Mouse (Mus musculus) heart, embryonic 14.5 days (tissue): ENCODE measurements around the gene Pimreg. TPM values are rescaled to one million over a fixed set of nuclear protein-coding genes. Genes with fewer than 3 reads are reported as not detected.

ENCODE experiments used
- ATAC-seq: fragments of 200-750 bp; cut with Nextera tagmentation; 2 replicates; pipeline ENCODE4 v1.8.0; 2017; ENCODE audit warnings: low read depth, moderate TSS enrichment; ENCODE audit not compliant: insufficient number of reproducible peaks, insufficient read depth, low FRiP score
- H3K27ac ChIP-seq, 2 experiments: fragments of 200-500 bp in 1 of 2; fragments of 300-500 bp in 1 of 2; sonication (generic) in 1 of 2; replicated peaks in 1 of 2; 2 replicates each; pipeline ENCODE4 v1.5.1; 2012 to 2014; ENCODE audit warnings: low read depth in 2 of 2, low read length in 2 of 2, control low read depth in 1 of 2, mild to moderate bottlenecking in 1 of 2, mixed read lengths in 1 of 2; ENCODE audit not compliant: control insufficient read depth in 1 of 2, insufficient read depth in 1 of 2
- H3K27me3 ChIP-seq: fragments of 300-500 bp; sonication (generic); 2 replicates; pipeline ENCODE4 v1.6.1; 2014; ENCODE audit warnings: mild to moderate bottlenecking, low read length, control low read depth; ENCODE audit not compliant: control insufficient read depth, insufficient read depth
- H3K36me3 ChIP-seq: fragments of 300-500 bp; sonication (generic); 2 replicates; pipeline ENCODE4 v1.6.1; 2014; ENCODE audit warnings: mild to moderate bottlenecking, control low read depth, low read length, mixed read lengths; ENCODE audit not compliant: control insufficient read depth, insufficient read depth
- H3K4me1 ChIP-seq, 2 experiments: fragments of 200-500 bp in 1 of 2; fragments of 300-500 bp in 1 of 2; sonication (generic) in 1 of 2; 2 replicates each; pipeline ENCODE4 v1.6.1; 2012 to 2014; ENCODE audit warnings: low read length in 2 of 2, control low read depth in 1 of 2, mixed read lengths in 1 of 2; ENCODE audit not compliant: control insufficient read depth in 2 of 2, insufficient read depth in 2 of 2
- H3K4me2 ChIP-seq: fragments of 300-500 bp; sonication (generic); 2 replicates; pipeline ENCODE4 v1.6.1; 2014; ENCODE audit warnings: mild to moderate bottlenecking, low read length
- H3K4me3 ChIP-seq, 2 experiments: fragments of 200-500 bp in 1 of 2; fragments of 300-500 bp in 1 of 2; sonication (generic) in 1 of 2; 2 replicates each; pipeline ENCODE4 v1.5.1; 2012 to 2014; ENCODE audit warnings: low read length in 2 of 2, mild to moderate bottlenecking in 2 of 2, control low read depth in 1 of 2, low read depth in 1 of 2, moderate library complexity in 1 of 2; ENCODE audit not compliant: control insufficient read depth in 1 of 2, insufficient read depth in 1 of 2
- H3K9ac ChIP-seq: fragments of 300-500 bp; sonication (generic); 2 replicates; pipeline ENCODE4 v1.6.1; 2014; ENCODE audit warnings: mild to moderate bottlenecking, low read length
- H3K9me3 ChIP-seq: fragments of 300-500 bp; sonication (generic); 2 replicates; pipeline ENCODE4 v1.6.1; 2016; ENCODE audit warnings: low read length, control low read depth; ENCODE audit not compliant: control insufficient read depth
- WGBS: fragments of 180-500 bp; shearing (Covaris S2); extraction: QIAGEN DNeasy Blood & Tissue Kit; methylation state at CpG from one replicate; pipeline ENCODE4 v1.1.7; 2014; 5-methylcytosine and 5-hydroxymethylcytosine counted together
- polyA plus RNA-seq: library from polyadenylated mRNA; unstranded; fragments of >200 nt; fragmentation: Nextera tagmentation; extraction: Ambion mirVana; gene quantifications from 2 replicates; pipeline ENCODE4 v1.2.1, GENCODE M21; 2014

Pimreg gene
- polyA plus RNA-seq, 1 experiment from 2014 or later, result 76.4 TPM

DNA sequence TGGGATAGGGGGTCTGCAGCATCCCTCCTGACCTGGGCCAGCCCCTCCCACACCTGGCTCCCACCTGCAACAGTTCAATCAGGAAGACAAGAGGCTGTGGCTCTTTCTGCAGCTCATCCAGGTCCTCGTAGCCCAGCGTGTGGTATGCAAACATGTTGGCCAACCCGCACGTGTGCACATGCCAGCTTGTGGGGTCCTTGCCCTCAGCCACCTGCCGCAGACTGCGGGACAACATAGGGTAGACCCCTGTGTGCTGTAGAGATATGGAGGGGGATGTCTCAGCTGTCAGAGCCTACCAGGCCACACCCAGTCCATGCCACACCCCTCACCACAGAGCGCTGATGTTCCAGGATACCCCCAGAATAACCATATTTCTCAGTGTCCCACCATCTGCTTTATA is 10.5 kb upstream of the Pimreg start:
- H3K36me3 ChIP-seq, result no peaks in the 10 kb centered on the region
- peaks cover 17 to 24% of the 10 kb centered on the region in 2 experiments for H3K4me1 ChIP-seq
- no peak overlapping the region for H3K27ac ChIP-seq
- WGBS, result 51% methylated on average over 7 of the region's 7 CpGs
- no peak for ATAC-seq
- H3K9me3 ChIP-seq, result no peaks in the 10 kb centered on the region
- H3K9ac ChIP-seq, result no peak overlapping the region
- no peak overlapping the region for H3K4me2 ChIP-seq
- peaks cover 6% of the 10 kb centered on the region for H3K27me3 ChIP-seq
- no peak overlapping the region for H3K4me3 ChIP-seq

DNA sequence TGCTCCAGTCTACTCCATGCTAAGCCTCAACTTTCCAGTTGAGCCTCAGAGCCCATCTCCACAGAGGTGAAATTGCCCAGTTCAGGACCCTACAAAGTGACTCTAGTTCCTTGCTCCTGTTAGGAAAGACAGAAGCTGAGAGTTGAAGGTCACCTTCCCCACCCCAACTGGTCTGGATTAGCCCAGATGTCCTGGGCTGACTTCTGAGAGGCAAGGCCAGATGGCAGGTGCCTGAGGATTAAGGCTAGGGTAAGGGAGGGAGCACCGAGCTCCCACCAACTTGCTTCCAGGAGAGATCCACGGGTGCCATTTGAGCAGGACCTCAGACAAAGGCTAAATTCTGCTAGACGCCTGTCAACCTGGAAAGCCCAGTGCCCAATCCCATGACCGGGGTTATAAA is 9.7 kb upstream of the Pimreg start:
- WGBS, result 53% methylated on average over 4 of the region's 4 CpGs
- Histone ChIP-seq H3K9ac (no peak overlapping the region; the same call in 1 of the 2 replicates), H3K4me3 (no peak overlapping the region), H3K27me3 (peaks cover 6% of the 10 kb centered on the region), H3K9me3 (no peaks in the 10 kb centered on the region), H3K27ac (no peak overlapping the region), H3K4me2 (no peak overlapping the region), H3K36me3 (no peaks in the 10 kb centered on the region), H3K4me1 (peaks cover 17 to 24% of the 10 kb centered on the region in 2 experiments)
- ATAC-seq, result no peak

DNA sequence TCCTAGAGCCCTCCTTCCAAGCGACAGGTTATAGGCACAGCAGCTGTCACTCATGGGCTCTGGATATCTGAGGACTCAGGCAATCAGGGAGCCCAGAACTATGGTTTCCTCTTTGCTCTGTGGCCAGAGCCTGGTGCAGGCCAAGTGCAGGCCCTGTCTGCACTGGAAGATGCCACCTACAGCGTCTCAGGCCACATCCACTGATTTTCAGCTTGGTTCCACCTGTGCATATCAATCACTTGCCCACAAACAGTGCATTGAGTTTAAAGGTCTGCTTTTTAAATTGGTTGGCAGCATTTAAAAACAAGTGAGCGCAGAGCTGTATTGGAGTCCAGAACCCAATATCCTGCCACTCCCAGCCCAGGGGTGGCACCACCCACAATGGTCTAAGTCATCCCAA is 9.2 kb upstream of the Pimreg start:
- Histone ChIP-seq H3K4me3 (no peak overlapping the region), H3K36me3 (no peaks in the 10 kb centered on the region), H3K4me1 (peaks cover 17 to 24% of the 10 kb centered on the region in 2 experiments), H3K9ac (no peak overlapping the region), H3K27me3 (peaks cover 6% of the 10 kb centered on the region), H3K27ac (no peak overlapping the region), H3K9me3 (no peaks in the 10 kb centered on the region), H3K4me2 (no peak overlapping the region)
- no peak for ATAC-seq
- 86% methylated on average over 3 of the region's 3 CpGs for WGBS

DNA sequence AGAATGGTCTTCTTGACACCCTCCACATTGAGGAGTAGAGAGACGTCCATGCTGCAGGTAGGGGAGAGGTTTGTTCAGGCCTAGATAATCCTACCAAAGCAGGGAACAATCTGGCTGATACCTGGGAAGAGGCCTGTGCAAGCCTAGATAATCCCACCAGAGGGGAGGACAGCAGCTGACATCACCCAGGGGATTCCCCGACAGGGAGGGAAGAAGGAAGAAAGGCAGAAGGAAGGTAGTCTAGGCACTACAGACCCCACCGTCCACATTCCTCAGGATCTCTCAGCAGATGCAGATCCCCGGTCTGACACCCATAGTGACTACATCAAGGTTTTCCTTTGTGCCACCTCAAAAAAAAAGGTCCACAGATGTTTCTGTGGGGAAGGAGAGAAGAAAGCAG is 4.4 kb upstream of the Pimreg start, which contains the start of gene Aipl1:
Aipl1 (minus strand) TSS at position 101 of the 400 bp plus-strand sequence.
- Histone ChIP-seq H3K27me3 (no peaks in the 10 kb centered on the region), H3K9me3 (no peaks in the 10 kb centered on the region), H3K36me3 (no peaks in the 10 kb centered on the region), H3K4me1 (peaks cover 16 to 36% of the 10 kb centered on the region in 2 experiments), H3K4me3 (no peak within 1 kb of the TSS), H3K9ac (no peak within 1 kb of the TSS), H3K27ac (no peak within 1 kb of the TSS), H3K4me2 (no peak within 1 kb of the TSS)
- 58% methylated on average over 4 of the region's 4 CpGs for WGBS
- no peak for ATAC-seq

DNA sequence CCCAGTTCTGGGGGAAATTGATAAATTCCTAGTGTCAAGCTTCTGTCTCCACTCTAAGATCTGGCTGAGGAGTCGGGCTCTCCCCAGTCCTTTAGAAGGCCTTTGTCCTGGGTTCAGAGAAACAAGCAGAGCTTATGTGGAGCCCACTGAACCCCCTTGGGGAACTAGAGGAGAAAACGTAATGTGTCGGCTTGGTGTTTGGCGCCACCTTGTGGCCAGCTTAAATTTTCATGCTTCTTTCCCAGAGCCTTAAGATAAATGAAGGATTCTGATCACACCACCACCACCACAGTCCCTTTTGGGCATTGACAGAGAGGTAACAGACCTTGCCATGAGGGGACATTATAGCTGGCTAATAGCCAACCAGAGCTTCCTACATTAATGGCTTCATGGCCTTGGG is 3.8 kb upstream of the Pimreg start:
- Histone ChIP-seq H3K4me3 (no peak overlapping the region), H3K36me3 (no peaks in the 10 kb centered on the region), H3K27me3 (no peaks in the 10 kb centered on the region), H3K9me3 (no peaks in the 10 kb centered on the region), H3K4me2 (no peak overlapping the region), H3K27ac (no peak overlapping the region), H3K4me1 (peaks cover 21 to 40% of the 10 kb centered on the region in 2 experiments), H3K9ac (no peak overlapping the region)
- ATAC-seq, result no peak
- 5% methylated on average over 4 of the region's 4 CpGs for WGBS

GRCm38 (mm10) chr11:72039599-72040386 is 2.0 kb upstream of the Pimreg start:
- Histone ChIP-seq H3K27me3 (no peaks in the 10 kb centered on the region), H3K4me2 (peak overlapping the region; percentile 51), H3K27ac (0 out of 4 replicates have a peak overlapping the region, but pooled peaks of 1 of the 2 experiments have one; percentile 19), H3K9ac (peak overlapping the region; percentile 38), H3K36me3 (peaks cover 1% of the 10 kb centered on the region; the same call in 1 of the 2 replicates), H3K4me3 (no peak overlapping the region), H3K4me1 (peaks cover 31 to 49% of the 10 kb centered on the region in 2 experiments), H3K9me3 (no peaks in the 10 kb centered on the region)
- ATAC-seq, result no peak
- WGBS, result 22% methylated on average over 16 of the region's 16 CpGs

GRCm38 (mm10) chr11:72041290-72041767 is 503 bp upstream of the Pimreg start:
- peak overlapping the region; percentile 66 for H3K9ac ChIP-seq
- H3K27ac ChIP-seq, result peak overlapping the region; percentile 20 to 65
- no peak for ATAC-seq
- H3K4me3 ChIP-seq, result peak overlapping the region; percentile 59 to 74
- no peaks in the 10 kb centered on the region for H3K9me3 ChIP-seq
- peaks cover 25 to 40% of the 10 kb centered on the region in 2 experiments for H3K4me1 ChIP-seq
- H3K36me3 ChIP-seq, result peaks cover 17% of the 10 kb centered on the region
- H3K27me3 ChIP-seq, result no peaks in the 10 kb centered on the region
- 16% methylated on average over 6 of the region's 6 CpGs for WGBS
- H3K4me2 ChIP-seq, result peak overlapping the region; percentile 98
